Mouse (Mus musculus): ENCODE results near the gene Tcl1. TPM values are rescaled to one million over a fixed set of nuclear protein-coding genes. Genes with fewer than 3 reads are reported as not detected.
A peak's percentile ranks its signal among the peaks of the same experiment; 100 is the strongest.

Gene Tcl1
- not detected in 2 replicates for polyA plus RNA-seq (2015; fragmentation: Nextera tagmentation; extraction: Ambion mirVana)

DNA sequence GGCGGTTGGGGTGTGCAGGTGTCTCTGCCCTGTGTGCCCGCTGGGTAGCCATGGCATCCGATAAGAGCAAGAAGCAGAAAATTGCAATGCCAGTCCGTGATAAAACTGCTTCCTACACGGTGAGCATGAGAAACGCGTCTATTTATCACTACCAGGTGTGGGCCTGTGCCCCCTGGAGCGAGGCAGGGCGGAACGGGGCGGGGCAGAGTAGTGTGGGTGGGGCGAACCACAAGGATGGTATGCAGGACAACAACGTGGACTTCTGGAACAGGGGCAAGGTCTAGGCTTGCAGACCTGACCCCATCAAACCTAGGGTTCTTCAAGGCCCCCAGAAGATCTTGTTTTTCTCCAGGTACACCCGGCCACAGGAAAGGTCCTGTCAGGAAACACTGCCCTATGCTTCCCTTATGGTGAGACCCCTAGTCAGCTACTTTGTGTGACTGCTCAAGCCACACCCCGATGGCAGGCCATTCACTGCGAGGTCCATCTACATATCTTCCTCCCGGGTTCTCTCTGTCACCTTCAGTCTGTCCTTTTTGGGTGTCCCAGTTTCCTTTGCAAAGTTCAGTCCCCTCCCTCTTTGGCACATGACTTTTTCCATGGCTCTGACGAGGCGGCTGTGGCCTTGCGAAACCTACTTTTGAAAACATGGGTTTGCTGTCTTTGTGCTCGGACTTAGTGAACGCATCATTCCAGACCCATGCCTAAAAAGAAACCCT lies at the start of gene Tcl1:
TSS of gene Tcl1 (minus strand) at position 193 of the 719 bp plus-strand sequence.
- H3K4me2 ChIP-seq (ENCODE audit: low read depth, low read length), result no peak within 1 kb of the TSS
- no peaks in the 10 kb centered on the region for H3K36me3 ChIP-seq (ENCODE audit: control insufficient read depth, insufficient read depth, low read length)
- no peaks in the 10 kb centered on the region for H3K4me1 ChIP-seq (ENCODE audit: control insufficient read depth, insufficient read depth, low read length)
- ATAC-seq (ENCODE audit: insufficient read depth, low FRiP score), result 0 out of 2 replicates have a peak, but pooled peaks have one; percentile 25
- WGBS, result 84% methylated on average over 22 of the region's 22 CpGs
- no peak within 1 kb of the TSS for H3K9ac ChIP-seq (ENCODE audit: low read length)
- H3K4me3 ChIP-seq (replicated peaks; ENCODE audit: low read length), result no peak within 1 kb of the TSS
- H3K27ac ChIP-seq (ENCODE audit: low read length), result no peak within 1 kb of the TSS
- H3K27me3 ChIP-seq (ENCODE audit: control insufficient read depth, insufficient read depth, low read length), result no peaks in the 10 kb centered on the region
- H3K9me3 ChIP-seq (replicated peaks; ENCODE audit: control insufficient read depth, low read length), result no peaks in the 10 kb centered on the region

GRCm38 (mm10) chr12:105271016-105271965 lies 48.7 kb upstream of the Tcl1 start:
- ATAC-seq (ENCODE audit: insufficient read depth, low FRiP score), result no peak
- H3K4me3 ChIP-seq (replicated peaks; ENCODE audit: low read length), result no peak overlapping the region
- H3K4me2 ChIP-seq (ENCODE audit: low read depth, low read length), result no peak overlapping the region
- H3K9ac ChIP-seq (ENCODE audit: low read length), result no peak overlapping the region
- H3K4me1 ChIP-seq (ENCODE audit: control insufficient read depth, insufficient read depth, low read length), result no peaks in the 10 kb centered on the region
- H3K27me3 ChIP-seq (ENCODE audit: control insufficient read depth, insufficient read depth, low read length), result no peaks in the 10 kb centered on the region
- no peaks in the 10 kb centered on the region for H3K9me3 ChIP-seq (replicated peaks; ENCODE audit: control insufficient read depth, low read length)
- 48% methylated on average over 17 of the region's 17 CpGs for WGBS
- H3K36me3 ChIP-seq (ENCODE audit: control insufficient read depth, insufficient read depth, low read length), result no peaks in the 10 kb centered on the region
- H3K27ac ChIP-seq (ENCODE audit: low read length), result no peak overlapping the region

- no peak overlapping the region for H3K4me2 ChIP-seq (ENCODE audit: low read depth, low read length)
- ATAC-seq (ENCODE audit: insufficient read depth, low FRiP score), result no peak
- no peak overlapping the region for H3K9ac ChIP-seq (ENCODE audit: low read length)
- no peaks in the 10 kb centered on the region for H3K27me3 ChIP-seq (ENCODE audit: control insufficient read depth, insufficient read depth, low read length)
- H3K27ac ChIP-seq (ENCODE audit: low read length), result no peak overlapping the region
- no peak overlapping the region for H3K4me3 ChIP-seq (replicated peaks; ENCODE audit: low read length)
- H3K9me3 ChIP-seq (replicated peaks; ENCODE audit: control insufficient read depth, low read length), result no peaks in the 10 kb centered on the region
- WGBS, result 74% methylated on average over 5 of the region's 5 CpGs
- no peaks in the 10 kb centered on the region for H3K4me1 ChIP-seq (ENCODE audit: control insufficient read depth, insufficient read depth, low read length)
- H3K36me3 ChIP-seq (ENCODE audit: control insufficient read depth, insufficient read depth, low read length), result no peaks in the 10 kb centered on the region
Observed at GRCm38 (mm10) chr12:105267076-105267475, 44.5 kb upstream of the Tcl1 start.

GRCm38 (mm10) chr12:105266096-105266495 lies 43.5 kb upstream of the Tcl1 start:
- 6% methylated on average over 3 of the region's 3 CpGs for WGBS
- ATAC-seq (ENCODE audit: insufficient read depth, low FRiP score), result no peak
- H3K27ac ChIP-seq (ENCODE audit: low read length), result no peak overlapping the region
- H3K4me1 ChIP-seq (ENCODE audit: control insufficient read depth, insufficient read depth, low read length), result no peaks in the 10 kb centered on the region
- no peaks in the 10 kb centered on the region for H3K36me3 ChIP-seq (ENCODE audit: control insufficient read depth, insufficient read depth, low read length)
- no peak overlapping the region for H3K4me2 ChIP-seq (ENCODE audit: low read depth, low read length)
- H3K9ac ChIP-seq (ENCODE audit: low read length), result no peak overlapping the region
- no peaks in the 10 kb centered on the region for H3K9me3 ChIP-seq (replicated peaks; ENCODE audit: control insufficient read depth, low read length)
- H3K4me3 ChIP-seq (replicated peaks; ENCODE audit: low read length), result no peak overlapping the region
- H3K27me3 ChIP-seq (ENCODE audit: control insufficient read depth, insufficient read depth, low read length), result no peaks in the 10 kb centered on the region

- no peak for ATAC-seq (ENCODE audit: insufficient read depth, low FRiP score)
- Histone ChIP-seq H3K4me2 (ENCODE audit: low read depth, low read length) (no peak overlapping the region), H3K9me3 (replicated peaks; ENCODE audit: control insufficient read depth, low read length) (0 out of 2 replicates have a peak, but pooled peaks cover 3% of the 10 kb centered on the region), H3K9ac (ENCODE audit: low read length) (no peak overlapping the region), H3K4me3 (replicated peaks; ENCODE audit: low read length) (no peak overlapping the region), H3K27ac (ENCODE audit: low read length) (no peak overlapping the region), H3K4me1 (ENCODE audit: control insufficient read depth, insufficient read depth, low read length) (no peaks in the 10 kb centered on the region), H3K36me3 (ENCODE audit: control insufficient read depth, insufficient read depth, low read length) (no peaks in the 10 kb centered on the region), H3K27me3 (ENCODE audit: control insufficient read depth, insufficient read depth, low read length) (no peaks in the 10 kb centered on the region)
- 29% methylated on average over 4 of the region's 4 CpGs for WGBS
Observed at GRCm38 (mm10) chr12:105259221-105259620, 36.6 kb upstream of the Tcl1 start.

DNA sequence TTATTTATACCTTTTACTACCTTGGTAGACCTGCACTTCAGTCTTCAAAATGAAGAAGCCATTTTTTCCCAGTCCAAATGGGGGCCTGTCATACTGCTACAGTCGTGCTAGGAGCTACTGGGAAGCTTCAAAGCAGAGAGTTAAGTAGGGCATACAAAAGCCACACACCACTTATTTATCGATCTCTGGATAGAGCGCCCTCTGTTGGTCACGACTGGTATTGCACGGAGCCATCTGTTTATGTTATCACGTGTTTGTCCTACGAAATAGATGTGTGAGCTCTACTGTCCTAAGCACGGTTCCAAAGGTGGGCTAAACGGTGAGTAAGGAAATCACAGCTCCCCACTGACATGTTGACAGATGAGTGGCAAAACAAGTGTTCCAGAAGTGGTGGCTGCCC lies 36.2 kb upstream of the Tcl1 start:
- no peak for ATAC-seq (ENCODE audit: insufficient read depth, low FRiP score)
- 8% methylated on average over 9 of the region's 9 CpGs for WGBS

GRCm38 (mm10) chr12:105253796-105254195 lies 31.2 kb upstream of the Tcl1 start:
- Histone ChIP-seq H3K4me3 (replicated peaks; ENCODE audit: low read length) (no peak overlapping the region), H3K4me1 (ENCODE audit: control insufficient read depth, insufficient read depth, low read length) (peaks cover 3% of the 10 kb centered on the region), H3K36me3 (ENCODE audit: control insufficient read depth, insufficient read depth, low read length) (no peaks in the 10 kb centered on the region), H3K9ac (ENCODE audit: low read length) (no peak overlapping the region), H3K9me3 (replicated peaks; ENCODE audit: control insufficient read depth, low read length) (0 out of 2 replicates have a peak, but pooled peaks cover 3% of the 10 kb centered on the region), H3K27me3 (ENCODE audit: control insufficient read depth, insufficient read depth, low read length) (no peaks in the 10 kb centered on the region), H3K4me2 (ENCODE audit: low read depth, low read length) (no peak overlapping the region), H3K27ac (ENCODE audit: low read length) (no peak overlapping the region)
- WGBS, result 89% methylated on average over 3 of the region's 3 CpGs
- ATAC-seq (ENCODE audit: insufficient read depth, low FRiP score), result no peak

More for the DNA sequence above, 36.2 kb upstream of the Tcl1 start:
- Histone ChIP-seq H3K4me3 (replicated peaks; ENCODE audit: low read length) (no peak overlapping the region), H3K4me1 (ENCODE audit: control insufficient read depth, insufficient read depth, low read length) (no peaks in the 10 kb centered on the region), H3K9ac (ENCODE audit: low read length) (no peak overlapping the region), H3K9me3 (replicated peaks; ENCODE audit: control insufficient read depth, low read length) (0 out of 2 replicates have a peak, but pooled peaks cover 3% of the 10 kb centered on the region), H3K36me3 (ENCODE audit: control insufficient read depth, insufficient read depth, low read length) (no peaks in the 10 kb centered on the region), H3K27ac (ENCODE audit: low read length) (no peak overlapping the region), H3K27me3 (ENCODE audit: control insufficient read depth, insufficient read depth, low read length) (no peaks in the 10 kb centered on the region), H3K4me2 (ENCODE audit: low read depth, low read length) (no peak overlapping the region)

DNA sequence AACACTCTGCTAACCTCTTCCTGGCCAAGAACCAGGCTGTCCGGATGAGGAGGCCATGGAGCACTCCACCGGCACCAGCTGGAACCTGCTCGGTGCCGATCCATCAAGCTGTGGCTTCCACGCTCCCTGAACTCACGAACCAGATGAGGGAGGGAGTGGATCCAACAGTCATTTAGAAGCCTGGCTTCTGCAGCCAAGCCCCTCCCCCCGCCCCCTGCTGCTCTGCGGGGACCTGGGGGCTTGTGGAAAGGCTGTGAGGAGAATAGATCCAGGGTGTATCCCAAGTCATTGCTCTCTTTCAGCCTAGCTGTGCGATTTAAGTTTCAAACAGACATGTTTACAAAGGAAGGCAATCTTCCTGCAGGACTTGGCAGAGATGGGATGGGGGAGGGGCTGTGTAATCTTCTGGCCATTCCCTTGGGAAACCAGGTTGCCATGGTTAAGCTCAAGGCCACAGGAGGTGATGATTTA lies 26.2 kb upstream of the Tcl1 start:
- Histone ChIP-seq H3K4me2 (ENCODE audit: low read depth, low read length) (peak overlapping the region; percentile 31; the same call in 1 of the 2 replicates), H3K27ac (ENCODE audit: low read length) (no peak overlapping the region), H3K36me3 (ENCODE audit: control insufficient read depth, insufficient read depth, low read length) (no peaks in the 10 kb centered on the region), H3K9me3 (replicated peaks; ENCODE audit: control insufficient read depth, low read length) (no peaks in the 10 kb centered on the region), H3K27me3 (ENCODE audit: control insufficient read depth, insufficient read depth, low read length) (no peaks in the 10 kb centered on the region), H3K4me3 (replicated peaks; ENCODE audit: low read length) (no peak overlapping the region), H3K4me1 (ENCODE audit: control insufficient read depth, insufficient read depth, low read length) (peaks cover 5% of the 10 kb centered on the region), H3K9ac (ENCODE audit: low read length) (no peak overlapping the region)
- WGBS, result 2% methylated on average over 9 of the region's 9 CpGs
- ATAC-seq (ENCODE audit: insufficient read depth, low FRiP score), result peak; percentile 42; the same call in 1 of the 2 replicates

- H3K27ac ChIP-seq (ENCODE audit: low read length), result no peak overlapping the region
- H3K4me2 ChIP-seq (ENCODE audit: low read depth, low read length), result no peak overlapping the region
- no peak for ATAC-seq (ENCODE audit: insufficient read depth, low FRiP score)
- no peaks in the 10 kb centered on the region for H3K27me3 ChIP-seq (ENCODE audit: control insufficient read depth, insufficient read depth, low read length)
- no peaks in the 10 kb centered on the region for H3K36me3 ChIP-seq (ENCODE audit: control insufficient read depth, insufficient read depth, low read length)
- 84% methylated on average over 9 of the region's 9 CpGs for WGBS
- H3K9me3 ChIP-seq (replicated peaks; ENCODE audit: control insufficient read depth, low read length), result no peaks in the 10 kb centered on the region
- H3K4me3 ChIP-seq (replicated peaks; ENCODE audit: low read length), result no peak overlapping the region
- H3K4me1 ChIP-seq (ENCODE audit: control insufficient read depth, insufficient read depth, low read length), result no peaks in the 10 kb centered on the region
- H3K9ac ChIP-seq (ENCODE audit: low read length), result no peak overlapping the region
Observed at GRCm38 (mm10) chr12:105239060-105239459, 16.5 kb upstream of the Tcl1 start.
